Mouse (Mus musculus): ENCODE data around the gene Kcnf1. TPM values are rescaled to one million over a fixed set of nuclear protein-coding genes. Genes with fewer than 3 reads are reported as not detected.

The Kcnf1 gene
- polyA plus RNA-seq, 1 experiment from 2014 or later, result 0.30 TPM

GRCm38 (mm10) chr12:17198621-17199020 lies 21.9 kb upstream of the Kcnf1 start:
- Histone ChIP-seq H3K4me2 (replicated peaks; ENCODE audit: low read depth, low read length) (no peak overlapping the region), H3K4me1 (ENCODE audit: control insufficient read depth, insufficient read depth, low read length) (no peaks in the 10 kb centered on the region), H3K27ac (ENCODE audit: low read depth, low read length) (no peak overlapping the region), H3K27me3 (ENCODE audit: control insufficient read depth, insufficient read depth, low read length) (no peaks in the 10 kb centered on the region), H3K9ac (ENCODE audit: low read depth, low read length) (no peak overlapping the region), H3K4me3 (ENCODE audit: low read length) (no peak overlapping the region), H3K36me3 (ENCODE audit: control insufficient read depth, insufficient read depth, low read length) (no peaks in the 10 kb centered on the region), H3K9me3 (ENCODE audit: control insufficient read depth, low read length) (no peaks in the 10 kb centered on the region)
- WGBS, result 95% methylated on average over 5 of the region's 5 CpGs
- no peak for ATAC-seq (ENCODE audit: low FRiP score, low TSS enrichment)

GRCm38 (mm10) chr12:17194140-17194539 lies 17.5 kb upstream of the Kcnf1 start:
- no peak for ATAC-seq (ENCODE audit: low FRiP score, low TSS enrichment)
- H3K4me3 ChIP-seq (ENCODE audit: low read length), result no peak overlapping the region
- no peak overlapping the region for H3K9ac ChIP-seq (ENCODE audit: low read depth, low read length)
- H3K27ac ChIP-seq (ENCODE audit: low read depth, low read length), result no peak overlapping the region
- 88% methylated on average over 6 of the region's 6 CpGs for WGBS
- no peaks in the 10 kb centered on the region for H3K9me3 ChIP-seq (ENCODE audit: control insufficient read depth, low read length)
- no peak overlapping the region for H3K4me2 ChIP-seq (replicated peaks; ENCODE audit: low read depth, low read length)
- no peaks in the 10 kb centered on the region for H3K36me3 ChIP-seq (ENCODE audit: control insufficient read depth, insufficient read depth, low read length)
- no peaks in the 10 kb centered on the region for H3K27me3 ChIP-seq (ENCODE audit: control insufficient read depth, insufficient read depth, low read length)
- no peaks in the 10 kb centered on the region for H3K4me1 ChIP-seq (ENCODE audit: control insufficient read depth, insufficient read depth, low read length)

GRCm38 (mm10) chr12:17193311-17193710 lies 16.6 kb upstream of the Kcnf1 start:
- WGBS, result 83% methylated on average over 1 of the region's 1 CpGs
- Histone ChIP-seq H3K27ac (ENCODE audit: low read depth, low read length) (no peak overlapping the region), H3K36me3 (ENCODE audit: control insufficient read depth, insufficient read depth, low read length) (no peaks in the 10 kb centered on the region), H3K4me2 (replicated peaks; ENCODE audit: low read depth, low read length) (no peak overlapping the region), H3K27me3 (ENCODE audit: control insufficient read depth, insufficient read depth, low read length) (no peaks in the 10 kb centered on the region), H3K4me1 (ENCODE audit: control insufficient read depth, insufficient read depth, low read length) (no peaks in the 10 kb centered on the region), H3K9ac (ENCODE audit: low read depth, low read length) (no peak overlapping the region), H3K9me3 (ENCODE audit: control insufficient read depth, low read length) (no peaks in the 10 kb centered on the region), H3K4me3 (ENCODE audit: low read length) (no peak overlapping the region)
- ATAC-seq (ENCODE audit: low FRiP score, low TSS enrichment), result no peak

- 84% methylated on average over 2 of the region's 2 CpGs for WGBS
- Histone ChIP-seq H3K4me3 (ENCODE audit: low read length) (no peak overlapping the region), H3K27ac (ENCODE audit: low read depth, low read length) (no peak overlapping the region), H3K36me3 (ENCODE audit: control insufficient read depth, insufficient read depth, low read length) (no peaks in the 10 kb centered on the region), H3K27me3 (ENCODE audit: control insufficient read depth, insufficient read depth, low read length) (no peaks in the 10 kb centered on the region), H3K9ac (ENCODE audit: low read depth, low read length) (no peak overlapping the region), H3K4me2 (replicated peaks; ENCODE audit: low read depth, low read length) (no peak overlapping the region), H3K4me1 (ENCODE audit: control insufficient read depth, insufficient read depth, low read length) (no peaks in the 10 kb centered on the region), H3K9me3 (ENCODE audit: control insufficient read depth, low read length) (no peaks in the 10 kb centered on the region)
- no peak for ATAC-seq (ENCODE audit: low FRiP score, low TSS enrichment)
Measured at GRCm38 (mm10) chr12:17192887-17193286, 16.2 kb upstream of the Kcnf1 start.

GRCm38 (mm10) chr12:17184303-17184775 lies 7.7 kb upstream of the Kcnf1 start:
- no peaks in the 10 kb centered on the region for H3K27me3 ChIP-seq (ENCODE audit: control insufficient read depth, insufficient read depth, low read length)
- peak overlapping the region; percentile 17; the same call in 1 of the 2 replicates for H3K4me2 ChIP-seq (replicated peaks; ENCODE audit: low read depth, low read length)
- no peak overlapping the region for H3K9ac ChIP-seq (ENCODE audit: low read depth, low read length)
- no peaks in the 10 kb centered on the region for H3K9me3 ChIP-seq (ENCODE audit: control insufficient read depth, low read length)
- no peak overlapping the region for H3K27ac ChIP-seq (ENCODE audit: low read depth, low read length)
- no peaks in the 10 kb centered on the region for H3K36me3 ChIP-seq (ENCODE audit: control insufficient read depth, insufficient read depth, low read length)
- H3K4me3 ChIP-seq (ENCODE audit: low read length), result no peak overlapping the region
- no peaks in the 10 kb centered on the region for H3K4me1 ChIP-seq (ENCODE audit: control insufficient read depth, insufficient read depth, low read length)
- ATAC-seq (ENCODE audit: low FRiP score, low TSS enrichment), result peak; percentile 92
- WGBS, result 24% methylated on average over 7 of the region's 7 CpGs

GRCm38 (mm10) chr12:17183788-17184187 lies 7.1 kb upstream of the Kcnf1 start:
- Histone ChIP-seq H3K4me3 (ENCODE audit: low read length) (no peak overlapping the region), H3K27me3 (ENCODE audit: control insufficient read depth, insufficient read depth, low read length) (no peaks in the 10 kb centered on the region), H3K4me2 (replicated peaks; ENCODE audit: low read depth, low read length) (no peak overlapping the region), H3K27ac (ENCODE audit: low read depth, low read length) (no peak overlapping the region), H3K9ac (ENCODE audit: low read depth, low read length) (no peak overlapping the region), H3K36me3 (ENCODE audit: control insufficient read depth, insufficient read depth, low read length) (no peaks in the 10 kb centered on the region), H3K9me3 (ENCODE audit: control insufficient read depth, low read length) (no peaks in the 10 kb centered on the region), H3K4me1 (ENCODE audit: control insufficient read depth, insufficient read depth, low read length) (no peaks in the 10 kb centered on the region)
- ATAC-seq (ENCODE audit: low FRiP score, low TSS enrichment), result no peak
- 64% methylated on average over 10 of the region's 10 CpGs for WGBS

GRCm38 (mm10) chr12:17176041-17176756 lies 489 bp downstream of the Kcnf1 start:
- peak; percentile 77 for ATAC-seq (ENCODE audit: low FRiP score, low TSS enrichment)
- peak overlapping the region; percentile 46 for H3K4me3 ChIP-seq (ENCODE audit: low read length)
- 1% methylated on average over 54 of the region's 54 CpGs for WGBS
- H3K27ac ChIP-seq (ENCODE audit: low read depth, low read length), result no peak overlapping the region
- H3K9ac ChIP-seq (ENCODE audit: low read depth, low read length), result peak overlapping the region; percentile 51
- H3K4me2 ChIP-seq (replicated peaks; ENCODE audit: low read depth, low read length), result peak overlapping the region; percentile 95
- peaks cover 25% of the 10 kb centered on the region for H3K27me3 ChIP-seq (ENCODE audit: control insufficient read depth, insufficient read depth, low read length)
- 0 out of 2 replicates have a peak, but pooled peaks cover 3% of the 10 kb centered on the region for H3K4me1 ChIP-seq (ENCODE audit: control insufficient read depth, insufficient read depth, low read length)
- no peaks in the 10 kb centered on the region for H3K36me3 ChIP-seq (ENCODE audit: control insufficient read depth, insufficient read depth, low read length)
- no peaks in the 10 kb centered on the region for H3K9me3 ChIP-seq (ENCODE audit: control insufficient read depth, low read length)

- peaks cover 25% of the 10 kb centered on the region for H3K27me3 ChIP-seq (ENCODE audit: control insufficient read depth, insufficient read depth, low read length)
- peak overlapping the region; percentile 95 for H3K4me2 ChIP-seq (replicated peaks; ENCODE audit: low read depth, low read length)
- H3K4me3 ChIP-seq (ENCODE audit: low read length), result peak overlapping the region; percentile 46
- H3K9me3 ChIP-seq (ENCODE audit: control insufficient read depth, low read length), result no peaks in the 10 kb centered on the region
- 10% methylated on average over 25 of the region's 25 CpGs for WGBS
- H3K36me3 ChIP-seq (ENCODE audit: control insufficient read depth, insufficient read depth, low read length), result no peaks in the 10 kb centered on the region
- no peak overlapping the region for H3K27ac ChIP-seq (ENCODE audit: low read depth, low read length)
- H3K4me1 ChIP-seq (ENCODE audit: control insufficient read depth, insufficient read depth, low read length), result 0 out of 2 replicates have a peak, but pooled peaks cover 3% of the 10 kb centered on the region
- H3K9ac ChIP-seq (ENCODE audit: low read depth, low read length), result peak overlapping the region; percentile 51; the same call in 1 of the 2 replicates
- peak; percentile 17; the same call in 1 of the 2 replicates for ATAC-seq (ENCODE audit: low FRiP score, low TSS enrichment)
Measured at GRCm38 (mm10) chr12:17175531-17175951, 1.1 kb downstream of the Kcnf1 start.

- H3K27ac ChIP-seq (ENCODE audit: low read depth, low read length), result no peak overlapping the region
- no peaks in the 10 kb centered on the region for H3K9me3 ChIP-seq (ENCODE audit: control insufficient read depth, low read length)
- ATAC-seq (ENCODE audit: low FRiP score, low TSS enrichment), result no peak
- H3K4me2 ChIP-seq (replicated peaks; ENCODE audit: low read depth, low read length), result peak overlapping the region; percentile 95; the same call in 1 of the 2 replicates
- H3K4me1 ChIP-seq (ENCODE audit: control insufficient read depth, insufficient read depth, low read length), result 0 out of 2 replicates have a peak, but pooled peaks cover 3% of the 10 kb centered on the region
- WGBS, result 72% methylated on average over 20 of the region's 20 CpGs
- H3K27me3 ChIP-seq (ENCODE audit: control insufficient read depth, insufficient read depth, low read length), result peaks cover 25% of the 10 kb centered on the region
- H3K9ac ChIP-seq (ENCODE audit: low read depth, low read length), result no peak overlapping the region
- no peaks in the 10 kb centered on the region for H3K36me3 ChIP-seq (ENCODE audit: control insufficient read depth, insufficient read depth, low read length)
- H3K4me3 ChIP-seq (ENCODE audit: low read length), result no peak overlapping the region; the same call in 1 of the 2 replicates
Measured at GRCm38 (mm10) chr12:17175124-17175523, 1.6 kb downstream of the Kcnf1 start.
